22 mouse cellular contexts compared by ENCODE assay signal in genomic region chr3:103515946-103516345, GRCm38 (mm10). TPM values are rescaled to one million over a fixed set of nuclear protein-coding genes. Genes with fewer than 3 reads are reported as not detected.
"Had no signal": no experiment of that assay in that cellular context is flagged by ENCODE, and none has a peak within 500 bp of the region (broad histone marks: within the 10 kb centered on the region; RNA-seq: fewer than 3 reads in every experiment).

No protein-coding gene starts in this region.

- H3K4me3 ChIP-seq: midbrain, embryonic 13.5 days; midbrain, embryonic 15.5 days; myocyte; neural tube, embryonic 13.5 days; neural tube, embryonic 15.5 days had no signal

- H3K9ac ChIP-seq: liver, embryonic 14.5 days; lung, embryonic 14.5 days; midbrain, embryonic 13.5 days; midbrain, embryonic 15.5 days; neural tube, embryonic 13.5 days; neural tube, embryonic 15.5 days had no signal

- H3K4me2 ChIP-seq: lung, embryonic 14.5 days; midbrain, embryonic 11.5 days; midbrain, embryonic 13.5 days; midbrain, embryonic 15.5 days; neural tube, embryonic 13.5 days; neural tube, embryonic 15.5 days had no signal

- H3K36me3 ChIP-seq: midbrain, embryonic 13.5 days; midbrain, embryonic 15.5 days; neural tube, embryonic 13.5 days; neural tube, embryonic 15.5 days had no signal

- DNase-seq: lung, adult 18-20 months; lung, embryonic 14.5 days; lung, postnatal 10 days; lung, postnatal 4 days; retina, postnatal 1 day; right cerebral cortex, adult 18-20 months; right cerebral cortex, postnatal 25 days; right cerebral cortex, postnatal 4 days; spleen, adult 18-20 months; thymus, adult 18-20 months; thymus, postnatal 14 days; thymus, postnatal 36 days had no signal

- H3K27ac ChIP-seq: liver, embryonic 14.5 days; midbrain, embryonic 13.5 days; midbrain, embryonic 15.5 days; neural tube, embryonic 13.5 days; neural tube, embryonic 15.5 days had no signal

- ATAC-seq: midbrain, embryonic 13.5 days; midbrain, embryonic 15.5 days had no signal

- H3K9me3 ChIP-seq: midbrain, embryonic 13.5 days; midbrain, embryonic 15.5 days; neural tube, embryonic 13.5 days; neural tube, embryonic 15.5 days had no signal

- H3K27me3 ChIP-seq: midbrain, embryonic 13.5 days; midbrain, embryonic 15.5 days; neural tube, embryonic 13.5 days; neural tube, embryonic 15.5 days had no signal

- H3K4me1 ChIP-seq: midbrain, embryonic 13.5 days; midbrain, embryonic 15.5 days had no signal

RNA-seq across cellular contexts. Expression of gene Syt6, which starts 59.1 kb away (rescaled TPM):
- total RNA-seq: megakaryocyte, adult 5-6 weeks; megakaryocyte-erythroid progenitor cell, adult 5-6 weeks had no signal
- polyA plus RNA-seq: liver, embryonic 16.5 days had no signal
